In genomic region chr13:45966586-45966985, GRCm38 (mm10) we compare ENCODE assay signal across 8 mouse cellular contexts. TPM values are rescaled to one million over a fixed set of nuclear protein-coding genes. Genes with fewer than 3 reads are reported as not detected.
DNase-seq lines count a peak whose midpoint lies in the region; ATAC-seq and TF ChIP-seq lines count a peak whose summit lies in the region.

No protein-coding gene starts in this region.

- no peak overlapping the region for H3K27ac ChIP-seq in limb, embryonic 13.5 days
- no peak overlapping the region for H3K27ac ChIP-seq in thymus, adult 2 months (ENCODE audit: control insufficient read depth, insufficient read depth, low read length)

- no peaks in the 10 kb centered on the region for H3K36me3 ChIP-seq in limb, embryonic 13.5 days
- no peaks in the 10 kb centered on the region for H3K36me3 ChIP-seq in myocyte (ENCODE audit: control insufficient read depth, insufficient read depth)
- no peaks in the 10 kb centered on the region for H3K36me3 ChIP-seq in thymus, adult 2 months (ENCODE audit: control insufficient read depth, insufficient read depth, low read length)

- H3K27me3 ChIP-seq in limb, embryonic 13.5 days = peaks cover 15% of the 10 kb centered on the region
- no peaks in the 10 kb centered on the region for H3K27me3 ChIP-seq in myocyte (ENCODE audit: control insufficient read depth, insufficient read depth, insufficient read length)
- no peaks in the 10 kb centered on the region; the same call in 1 of the 2 replicates for H3K27me3 ChIP-seq in thymus, adult 2 months (ENCODE audit: control insufficient read depth, insufficient read depth, low read length)

- peaks cover 17% of the 10 kb centered on the region for H3K79me2 ChIP-seq in myocyte (ENCODE audit: control insufficient read depth, insufficient read depth)

- no peak for ATAC-seq in limb, embryonic 13.5 days (ENCODE audit: low FRiP score, low read depth)

- peak overlapping the region; percentile 90 for H3K4me3 ChIP-seq in limb, embryonic 13.5 days
- H3K4me3 ChIP-seq in myocyte = peak overlapping the region; percentile 88
- no peak overlapping the region for H3K4me3 ChIP-seq in thymus, adult 2 months (ENCODE audit: control insufficient read depth, insufficient read depth, low read length)

- H3K9me3 ChIP-seq in limb, embryonic 13.5 days = no peaks in the 10 kb centered on the region

- H3K4me2 ChIP-seq in limb, embryonic 13.5 days (replicated peaks) = peak overlapping the region; percentile 89
- H3K4me2 ChIP-seq in myocyte (ENCODE audit: low read depth) = peak overlapping the region; percentile 100

- H3ac ChIP-seq in myocyte (ENCODE audit: control insufficient read depth, insufficient read length) = no peak overlapping the region

- no peak overlapping the region for H3K9ac ChIP-seq in limb, embryonic 13.5 days

- WGBS in limb, embryonic 13.5 days = 2% methylated on average over 14 of the region's 14 CpGs
- 11% methylated on average over 14 of the region's 14 CpGs for WGBS in thymus, adult 2 months

- TF ChIP-seq POLR2A in myocyte (IDR thresholded peaks at IDR 0.05; ENCODE audit: insufficient read length, low read depth) = no peak
- no peak for TF ChIP-seq POLR2A in thymus, adult 2 months (IDR thresholded peaks at IDR 0.05; ENCODE audit: control insufficient read depth, extremely low read depth, insufficient read depth, low read length, poor library complexity)

- no peak for TF ChIP-seq CTCF in thymus, adult 2 months (IDR thresholded peaks at IDR 0.05; ENCODE audit: borderline replicate concordance, control insufficient read depth, extremely low read depth, insufficient read depth, low read length, poor library complexity)

- DNase-seq in thymus, postnatal 25 days = peak; percentile 13
- DNase-seq in thymus, postnatal 4 days = no peak
- DNase-seq in embryo, embryonic 11 days = peak; percentile 66
- DNase-seq in heart, postnatal 10 days = peak; percentile 61 to 65
- DNase-seq in thymus, adult 2 months = no peak
- DNase-seq in ovary, postnatal 14 days (ENCODE audit: low spot score) = no peak

- H3K4me1 ChIP-seq in limb, embryonic 13.5 days = peaks cover 25% of the 10 kb centered on the region
- H3K4me1 ChIP-seq in thymus, adult 2 months (replicated peaks; ENCODE audit: control insufficient read depth, insufficient read depth, low read length) = peaks cover 10% of the 10 kb centered on the region

- intact Hi-C loops in heart, postnatal 10 days (cut with DNase I) = loop anchor here (2.0 to 5.0 kb wide), 3 partner anchors 284 to 392 kb away; no protein-coding TSS in a partner anchor

TF ChIP-seq in myocyte, 11 proteins besides CTCF, POLR2A, EP300 and RAD21:
- TF ChIP-seq MAX (IDR thresholded peaks at IDR 0.05; ENCODE audit: low read depth) (no peak), TCF3 (IDR thresholded peaks at IDR 0.05; ENCODE audit: insufficient read length, low read depth) (no peak), POLR2AphosphoS2 (IDR thresholded peaks at IDR 0.05; ENCODE audit: insufficient read length, low read depth) (no peak), MYOG (IDR thresholded peaks at IDR 0.05; ENCODE audit: control insufficient read depth in 1 of 3, insufficient read depth in 1 of 3, insufficient read length in 2 of 3, low read depth in 2 of 3) (no peak), USF1 (IDR thresholded peaks at IDR 0.05; ENCODE audit: low read depth) (no peak), TCF12 (IDR thresholded peaks at IDR 0.05; ENCODE audit: insufficient read depth, poor library complexity, severe bottlenecking) (no peak), SRF (IDR thresholded peaks at IDR 0.05; ENCODE audit: control insufficient read depth, insufficient read length, low read depth) (no peak), MYOD1 (IDR thresholded peaks at IDR 0.05; ENCODE audit: control insufficient read depth in 1 of 3, insufficient read length in 2 of 3, low read depth in 2 of 3) (no peak), E2F4 (IDR thresholded peaks at IDR 0.05; ENCODE audit: insufficient read depth) (no peak), REST (IDR thresholded peaks at IDR 0.05; ENCODE audit: insufficient read depth, insufficient read length) (no peak), CEBPB (IDR thresholded peaks at IDR 0.05; ENCODE audit: insufficient read depth, poor library complexity, severe bottlenecking) (no peak)

RNA-seq across cellular contexts. Expression of gene Atxn1, which starts 1.8 kb away (rescaled TPM):
- total RNA-seq in heart, postnatal 10 days (2021) = 10 to 100 TPM; 40.6 to 49.1 TPM
- 6.0 and 6.8 TPM in 2 replicates for polyA plus RNA-seq in limb, embryonic 13.5 days (2015; fragmentation: Nextera tagmentation; extraction: Ambion mirVana)
- polyA plus RNA-seq in myocyte (2012; fragmentation: generic; extraction: Trizol) = 2.5 TPM
- polyA plus RNA-seq in thymus, adult 2 months (2012; rRNA removed) = 13.5 and 17.5 TPM in 2 replicates

Comparison
In these comparisons a context has a peak if more than half of its experiments do, and no peak if none do; other contexts are left out.
1. DNase-seq: peak in thymus, postnatal 25 days (single experiment), embryo, embryonic 11 days (single experiment) and heart, postnatal 10 days (2 of 2); none in thymus, postnatal 4 days (single experiment), thymus, adult 2 months (single experiment) and ovary, postnatal 14 days (single experiment).